Mouse (Mus musculus) neural tube, embryonic 12.5 days (tissue): ENCODE measurements around the gene Sult2b1. TPM values are rescaled to one million over a fixed set of nuclear protein-coding genes. Genes with fewer than 3 reads are reported as not detected.
A peak's percentile ranks its signal among the peaks of the same experiment; 100 is the strongest.

Experiments used
- ATAC-seq: fragments of 200-750 bp; cut with Nextera tagmentation; 2 replicates; pipeline ENCODE4 v1.8.0; 2017; ENCODE audit warnings: low read depth, mild to moderate bottlenecking, moderate TSS enrichment, moderate library complexity; ENCODE audit not compliant: low FRiP score
- H3K27ac ChIP-seq: fragments of 300-500 bp; sonication (generic); 2 replicates; pipeline ENCODE4 v1.5.1; 2016
- H3K27me3 ChIP-seq: fragments of 300-500 bp; sonication (generic); replicated peaks from 2 replicates; pipeline ENCODE4 v1.6.1; 2016; ENCODE audit warnings: mild to moderate bottlenecking
- H3K36me3 ChIP-seq: fragments of 300-500 bp; sonication (generic); 2 replicates; pipeline ENCODE4 v1.6.1; 2016; ENCODE audit warnings: mild to moderate bottlenecking
- H3K4me1 ChIP-seq: fragments of 300-500 bp; sonication (generic); 2 replicates; pipeline ENCODE4 v1.6.1; 2016
- H3K4me2 ChIP-seq: fragments of 300-500 bp; sonication (generic); replicated peaks from 2 replicates; pipeline ENCODE4 v1.6.1; 2016; ENCODE audit warnings: mild to moderate bottlenecking
- H3K4me3 ChIP-seq: fragments of 300-500 bp; sonication (generic); 2 replicates; pipeline ENCODE4 v1.5.1; 2016
- H3K9ac ChIP-seq: fragments of 300-500 bp; sonication (generic); 2 replicates; pipeline ENCODE4 v1.6.1; 2016; ENCODE audit warnings: mild to moderate bottlenecking
- H3K9me3 ChIP-seq: fragments of 300-500 bp; sonication (generic); 2 replicates; pipeline ENCODE4 v1.6.1; 2016; ENCODE audit warnings: mild to moderate bottlenecking
- WGBS: fragments of 180-500 bp; shearing (Covaris S2); methylation state at CpG from one replicate; pipeline ENCODE4 v1.1.7; 2016; 5-methylcytosine and 5-hydroxymethylcytosine counted together
- polyA plus RNA-seq: library from polyadenylated mRNA; unstranded; fragments of >200 nt; fragmentation: Nextera tagmentation; extraction: Ambion mirVana; gene quantifications from 2 replicates; pipeline ENCODE4 v1.2.1, GENCODE M21; 2016

Gene Sult2b1
- polyA plus RNA-seq, 1 experiment from 2014 or later = 2.1 TPM

- H3K27me3 ChIP-seq = peaks cover 11% of the 10 kb centered on the region
- peak overlapping the region; percentile 5; the same call in 1 of the 2 replicates for H3K4me3 ChIP-seq
- H3K27ac ChIP-seq = no peak overlapping the region
- no peak for ATAC-seq
- H3K9me3 ChIP-seq = no peaks in the 10 kb centered on the region
- peaks cover 26% of the 10 kb centered on the region for H3K4me1 ChIP-seq
- H3K36me3 ChIP-seq = peaks cover 25% of the 10 kb centered on the region
- H3K9ac ChIP-seq = no peak overlapping the region
- peak overlapping the region; percentile 60 for H3K4me2 ChIP-seq
- 54% methylated on average over 10 of the region's 10 CpGs for WGBS
These were observed 31.0 kb upstream of the Sult2b1 start for GRCm38 (mm10) chr7:45815323-45815983.

GRCm38 (mm10) chr7:45814841-45815240 lies 30.4 kb upstream of the Sult2b1 start:
- Histone ChIP-seq H3K9ac (0 out of 2 replicates have a peak overlapping the region, but pooled peaks have one; percentile 17), H3K4me1 (peaks cover 26% of the 10 kb centered on the region), H3K36me3 (peaks cover 31% of the 10 kb centered on the region), H3K4me2 (peak overlapping the region; percentile 60), H3K4me3 (peak overlapping the region; percentile 25), H3K9me3 (no peaks in the 10 kb centered on the region), H3K27me3 (peaks cover 8% of the 10 kb centered on the region), H3K27ac (no peak overlapping the region)
- WGBS = 5% methylated on average over 5 of the region's 5 CpGs
- no peak for ATAC-seq

- Histone ChIP-seq H3K4me3 (peak within 1 kb of the TSS; percentile 96), H3K27ac (peak within 1 kb of the TSS; percentile 100), H3K4me2 (peak within 1 kb of the TSS; percentile 92), H3K9me3 (no peaks in the 10 kb centered on the region), H3K36me3 (peaks cover 39% of the 10 kb centered on the region), H3K27me3 (peaks cover 4% of the 10 kb centered on the region; the same call in 1 of the 2 replicates), H3K4me1 (peaks cover 26% of the 10 kb centered on the region), H3K9ac (peak within 1 kb of the TSS; percentile 100)
- ATAC-seq = peak; percentile 99
- WGBS = under 1% methylated on average over 89 of the region's 92 CpGs
These were observed 29.6 kb upstream of the Sult2b1 start, which contains the start of gene Cyth2 for GRCm38 (mm10) chr7:45813787-45814779. TSS of gene Cyth2 (minus strand) at chr7:45814581.

GRCm38 (mm10) chr7:45812921-45813320 lies 28.5 kb upstream of the Sult2b1 start:
- peak overlapping the region; percentile 92 for H3K4me2 ChIP-seq
- H3K9me3 ChIP-seq = no peaks in the 10 kb centered on the region
- H3K27me3 ChIP-seq = no peaks in the 10 kb centered on the region
- H3K27ac ChIP-seq = no peak overlapping the region
- peak overlapping the region; percentile 100 for H3K9ac ChIP-seq
- H3K4me1 ChIP-seq = peaks cover 26% of the 10 kb centered on the region
- ATAC-seq = no peak
- H3K36me3 ChIP-seq = peaks cover 50% of the 10 kb centered on the region
- H3K4me3 ChIP-seq = peak overlapping the region; percentile 96
- 88% methylated on average over 8 of the region's 8 CpGs for WGBS

- H3K27ac ChIP-seq = no peak overlapping the region
- H3K9ac ChIP-seq = no peak overlapping the region
- H3K36me3 ChIP-seq = peaks cover 68% of the 10 kb centered on the region
- no peaks in the 10 kb centered on the region for H3K27me3 ChIP-seq
- 88% methylated on average over 14 of the region's 14 CpGs for WGBS
- no peaks in the 10 kb centered on the region for H3K9me3 ChIP-seq
- H3K4me3 ChIP-seq = no peak overlapping the region
- no peak for ATAC-seq
- H3K4me2 ChIP-seq = no peak overlapping the region
- peaks cover 16% of the 10 kb centered on the region for H3K4me1 ChIP-seq
These were observed 25.0 kb upstream of the Sult2b1 start for GRCm38 (mm10) chr7:45809276-45810075.

GRCm38 (mm10) chr7:45808471-45808870 lies 24.0 kb upstream of the Sult2b1 start:
- WGBS = 52% methylated on average over 8 of the region's 11 CpGs
- H3K4me3 ChIP-seq = no peak overlapping the region
- peaks cover 16% of the 10 kb centered on the region for H3K4me1 ChIP-seq
- no peak overlapping the region for H3K27ac ChIP-seq
- ATAC-seq = no peak
- peaks cover 79% of the 10 kb centered on the region for H3K36me3 ChIP-seq
- H3K27me3 ChIP-seq = no peaks in the 10 kb centered on the region
- no peak overlapping the region for H3K4me2 ChIP-seq
- H3K9me3 ChIP-seq = no peaks in the 10 kb centered on the region
- H3K9ac ChIP-seq = no peak overlapping the region

GRCm38 (mm10) chr7:45805941-45806340 lies 21.5 kb upstream of the Sult2b1 start:
- H3K4me1 ChIP-seq = no peaks in the 10 kb centered on the region
- peaks cover 80% of the 10 kb centered on the region for H3K36me3 ChIP-seq
- H3K9ac ChIP-seq = no peak overlapping the region
- H3K4me2 ChIP-seq = no peak overlapping the region
- 63% methylated on average over 5 of the region's 5 CpGs for WGBS
- no peaks in the 10 kb centered on the region for H3K27me3 ChIP-seq
- H3K4me3 ChIP-seq = no peak overlapping the region
- H3K9me3 ChIP-seq = no peaks in the 10 kb centered on the region
- H3K27ac ChIP-seq = no peak overlapping the region
- no peak for ATAC-seq

GRCm38 (mm10) chr7:45802551-45802950 lies 18.1 kb upstream of the Sult2b1 start:
- Histone ChIP-seq H3K9ac (no peak overlapping the region), H3K27me3 (peaks cover 19% of the 10 kb centered on the region), H3K4me1 (peaks cover 15% of the 10 kb centered on the region), H3K9me3 (no peaks in the 10 kb centered on the region), H3K4me2 (no peak overlapping the region), H3K4me3 (no peak overlapping the region), H3K36me3 (peaks cover 58% of the 10 kb centered on the region), H3K27ac (no peak overlapping the region)
- ATAC-seq = no peak
- 94% methylated on average over 6 of the region's 6 CpGs for WGBS

- Histone ChIP-seq H3K27ac (no peak overlapping the region), H3K27me3 (peaks cover 31% of the 10 kb centered on the region), H3K9ac (no peak overlapping the region), H3K4me3 (no peak overlapping the region), H3K9me3 (no peaks in the 10 kb centered on the region), H3K4me1 (peaks cover 21% of the 10 kb centered on the region), H3K4me2 (no peak overlapping the region), H3K36me3 (peaks cover 52% of the 10 kb centered on the region)
- WGBS = 4% methylated on average over 12 of the region's 12 CpGs
- ATAC-seq = peak; percentile 39
These were observed 16.9 kb upstream of the Sult2b1 start for GRCm38 (mm10) chr7:45801348-45801747.

GRCm38 (mm10) chr7:45800546-45801204 lies 16.2 kb upstream of the Sult2b1 start:
- Histone ChIP-seq H3K27me3 (peaks cover 36% of the 10 kb centered on the region), H3K36me3 (peaks cover 56% of the 10 kb centered on the region), H3K9me3 (no peaks in the 10 kb centered on the region), H3K9ac (0 out of 2 replicates have a peak overlapping the region, but pooled peaks have one; percentile 8), H3K4me2 (peak overlapping the region; percentile 20), H3K4me1 (peaks cover 21% of the 10 kb centered on the region), H3K27ac (no peak overlapping the region), H3K4me3 (no peak overlapping the region)
- ATAC-seq = no peak
- WGBS = 19% methylated on average over 24 of the region's 25 CpGs

GRCm38 (mm10) chr7:45800001-45800400 lies 15.5 kb upstream of the Sult2b1 start:
- H3K27me3 ChIP-seq = peaks cover 42% of the 10 kb centered on the region
- H3K4me1 ChIP-seq = peaks cover 21% of the 10 kb centered on the region
- no peaks in the 10 kb centered on the region for H3K9me3 ChIP-seq
- H3K4me2 ChIP-seq = no peak overlapping the region
- H3K36me3 ChIP-seq = peaks cover 63% of the 10 kb centered on the region
- ATAC-seq = no peak
- 38% methylated on average over 7 of the region's 7 CpGs for WGBS
- H3K27ac ChIP-seq = no peak overlapping the region
- H3K9ac ChIP-seq = no peak overlapping the region
- no peak overlapping the region for H3K4me3 ChIP-seq
